Mouse (Mus musculus): ENCODE results near the gene Slc5a10.
A peak's percentile ranks its signal among the peaks of the same experiment; 100 is the strongest.

The Slc5a10 gene

DNA sequence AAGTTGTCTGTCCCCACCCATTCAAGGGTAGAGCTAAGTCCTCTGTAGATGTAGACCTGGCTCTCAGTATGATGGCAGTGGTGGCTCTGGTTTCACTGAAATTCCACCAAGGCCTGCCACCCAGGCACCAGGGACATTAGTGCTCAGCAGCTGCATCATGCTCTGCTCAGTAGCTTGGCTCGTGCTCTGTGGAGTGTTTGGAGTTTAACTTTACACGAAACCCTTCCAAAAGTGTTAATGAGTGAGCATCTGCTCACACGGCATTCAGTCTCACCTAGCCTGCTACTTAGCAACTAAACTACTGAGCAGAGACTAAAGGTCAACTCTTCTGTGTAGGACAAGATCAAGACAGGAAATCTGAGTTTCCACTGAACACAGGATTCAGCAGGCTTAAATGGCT is at the start of gene Slc5a10:
Slc5a10 (minus strand) TSS at position 191 of the 400 bp plus-strand sequence.
- no peak for DNase-seq (ENCODE audit: low spot score)

DNA sequence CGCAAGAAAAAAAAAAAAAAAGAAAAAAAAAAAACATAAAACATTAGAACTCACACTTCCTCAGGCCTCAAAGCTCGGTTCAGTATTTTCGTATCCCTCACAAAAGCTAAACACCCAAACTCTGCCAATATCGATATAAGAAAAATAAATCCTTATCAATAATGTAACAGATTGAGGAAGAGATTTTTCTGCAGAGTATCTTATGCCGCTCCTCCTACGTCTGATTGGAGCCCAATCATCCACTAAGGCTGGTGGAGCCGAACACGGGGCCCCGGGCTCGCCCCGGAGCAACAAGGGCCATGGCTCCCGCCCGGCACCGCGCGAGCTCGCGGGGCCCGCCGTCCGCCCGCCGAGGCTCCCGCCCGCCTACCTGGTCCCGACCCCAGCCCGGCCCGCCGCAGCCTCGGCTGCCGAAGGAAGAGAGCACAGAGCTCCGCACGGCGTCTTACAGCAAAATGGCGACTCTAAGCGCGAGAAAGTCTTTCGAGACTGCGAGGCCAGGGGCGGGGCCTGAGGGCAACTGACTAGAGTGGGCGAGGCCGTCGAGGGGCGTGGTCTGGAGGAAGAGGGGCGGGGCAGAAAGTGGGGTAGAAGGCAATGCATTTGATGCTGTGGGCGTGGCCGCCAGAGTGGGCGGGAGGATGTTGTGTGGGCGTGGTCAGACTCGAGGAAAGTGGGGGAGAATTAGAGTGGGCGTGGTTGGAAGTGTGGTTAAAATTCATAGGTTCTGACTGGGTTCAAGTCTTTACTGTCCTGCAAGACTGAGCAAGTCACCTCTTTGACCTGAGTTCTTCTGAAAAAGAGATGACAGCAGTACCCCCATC is 41.2 kb upstream of the Slc5a10 start, which contains the start of gene Prpsap2:
Prpsap2 (minus strand) TSS at position 505 of the 824 bp plus-strand sequence.
- peak; percentile 99 for DNase-seq (ENCODE audit: low spot score)

DNA sequence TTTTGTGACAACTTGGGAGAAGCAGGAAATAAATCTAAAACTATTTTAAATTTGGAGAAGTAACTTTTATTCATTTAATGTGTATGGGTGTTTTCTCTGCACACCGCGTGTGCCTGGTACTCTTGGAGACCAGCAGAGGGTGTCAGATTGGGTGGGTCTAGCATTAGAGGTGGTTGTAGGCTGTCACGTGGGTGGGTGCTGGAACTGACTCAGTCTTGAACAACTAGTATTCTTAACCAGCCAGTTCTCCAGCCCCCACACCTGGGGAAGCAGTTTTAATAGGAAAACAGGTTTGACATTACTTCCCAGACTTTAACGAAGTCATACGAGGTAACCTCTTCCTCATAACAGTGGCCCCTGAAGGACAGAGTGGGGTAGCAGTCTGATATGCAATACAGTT is 39.9 kb upstream of the Slc5a10 start:
- DNase-seq (ENCODE audit: low spot score), result no peak

DNA sequence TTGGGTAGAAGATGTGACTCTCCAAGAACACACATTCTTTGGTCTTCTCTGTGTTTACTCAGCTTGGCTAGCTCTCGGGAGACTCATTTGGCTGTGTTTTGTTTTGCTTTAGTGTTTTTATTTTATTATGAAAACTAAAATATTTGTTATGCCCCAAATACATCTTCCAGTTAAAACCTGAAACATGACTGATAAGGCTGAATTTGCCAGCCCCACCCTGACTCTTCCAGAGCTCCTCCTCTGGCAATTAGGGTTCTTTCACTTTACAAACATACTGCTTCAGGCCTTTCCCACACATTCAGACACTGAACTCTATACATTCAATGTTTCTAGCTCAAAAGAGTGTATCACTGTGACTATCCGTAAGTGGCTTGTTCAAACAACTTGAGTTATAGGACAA is 36.5 kb upstream of the Slc5a10 start:
- DNase-seq (ENCODE audit: low spot score), result no peak

DNA sequence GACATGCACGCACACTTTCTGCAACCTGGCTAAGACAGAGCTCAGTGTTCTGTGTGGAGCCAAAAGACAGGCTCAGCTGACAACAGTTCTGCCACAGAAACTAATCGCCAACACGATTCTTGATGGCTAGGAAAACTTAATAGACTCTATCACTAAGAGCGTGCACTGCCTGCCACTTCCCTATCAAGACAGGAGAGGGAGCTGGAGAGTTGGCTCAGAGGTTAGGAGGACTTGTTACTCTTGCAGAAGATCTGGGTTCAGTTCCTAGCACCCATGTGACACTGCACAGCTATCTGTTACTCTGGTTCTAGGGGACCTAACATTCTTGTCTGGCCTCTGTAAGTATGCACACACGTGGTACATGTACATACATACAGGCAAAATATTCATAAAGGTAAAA is 31.0 kb upstream of the Slc5a10 start:
- DNase-seq (ENCODE audit: low spot score), result no peak

DNA sequence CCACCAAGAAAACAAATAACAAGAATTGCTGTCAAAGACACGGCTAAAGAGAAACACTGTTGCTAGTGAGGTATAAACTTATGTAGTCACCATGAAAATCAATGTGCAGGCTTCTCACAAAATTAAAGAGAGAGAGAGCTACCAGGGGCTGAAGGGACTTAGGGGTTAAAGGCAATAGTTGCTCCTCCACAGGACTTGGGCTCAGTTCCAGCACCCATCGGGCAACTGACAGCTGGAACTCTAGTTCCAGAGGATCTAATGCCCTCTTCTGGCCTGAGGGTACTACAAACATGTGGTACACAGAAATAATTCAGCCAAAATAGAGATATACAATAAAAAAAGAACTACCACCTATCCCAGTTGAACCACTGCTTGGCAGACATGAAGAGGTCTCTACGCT is 26.5 kb upstream of the Slc5a10 start:
- DNase-seq (ENCODE audit: low spot score), result no peak

DNA sequence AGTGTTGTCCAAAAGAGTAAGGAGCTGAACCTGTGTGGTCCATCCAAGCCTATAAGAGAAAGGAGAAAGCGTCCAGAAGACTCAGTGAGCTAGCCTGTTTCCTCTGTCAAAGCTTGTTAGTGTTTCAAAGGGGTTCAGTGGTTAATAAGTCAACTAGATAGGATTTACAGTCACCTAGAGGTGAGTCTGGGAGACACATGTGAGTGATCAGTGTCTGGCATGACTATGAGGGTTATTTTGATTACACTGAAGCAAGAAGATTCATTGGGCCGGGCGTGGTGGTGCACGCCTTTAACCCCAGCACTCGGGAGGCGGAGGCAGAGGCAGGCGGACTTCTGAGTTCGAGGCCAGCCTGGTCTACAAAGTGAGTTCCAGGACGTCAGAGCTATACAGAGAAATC is 25.2 kb upstream of the Slc5a10 start:
- no peak for DNase-seq (ENCODE audit: low spot score)

DNA sequence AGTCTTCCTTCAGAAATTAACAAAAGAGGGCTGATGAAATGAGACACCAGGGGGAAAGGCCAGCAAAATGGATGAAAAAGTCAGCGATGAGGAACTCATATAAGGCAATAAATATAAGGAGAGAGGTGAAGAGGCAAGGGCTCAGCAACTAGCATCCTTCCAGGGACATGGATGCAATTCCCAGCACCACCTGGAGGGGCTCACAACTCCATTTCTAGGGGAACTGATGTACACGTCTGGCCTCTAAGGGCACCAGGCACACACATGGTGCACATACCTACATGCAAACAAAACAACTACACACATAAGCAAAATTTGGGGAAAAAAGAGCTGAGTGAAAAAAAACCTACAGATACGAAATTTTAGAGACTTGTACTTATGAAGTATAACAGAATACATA is 23.8 kb upstream of the Slc5a10 start:
- no peak for DNase-seq (ENCODE audit: low spot score)

DNA sequence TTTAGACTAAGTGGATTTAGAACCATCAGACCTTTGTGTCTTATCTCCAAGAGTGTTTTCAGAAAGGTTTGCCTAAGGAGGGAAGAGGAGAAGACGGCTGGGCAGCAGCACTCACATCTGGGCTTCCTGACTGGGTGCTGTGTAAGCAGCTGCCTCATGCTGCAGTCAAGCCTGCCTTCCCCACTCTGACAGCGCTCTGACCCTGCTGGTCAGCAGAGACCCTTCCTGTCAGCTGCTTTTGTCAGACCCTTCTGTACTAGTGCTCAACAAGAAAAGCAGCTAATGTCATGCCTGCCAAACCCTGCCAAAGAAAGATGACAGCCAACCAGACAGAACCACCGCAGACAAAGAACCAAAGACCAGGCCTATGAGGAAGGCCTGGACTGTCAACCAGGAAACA is 23.1 kb upstream of the Slc5a10 start:
- no peak for DNase-seq (ENCODE audit: low spot score)

DNA sequence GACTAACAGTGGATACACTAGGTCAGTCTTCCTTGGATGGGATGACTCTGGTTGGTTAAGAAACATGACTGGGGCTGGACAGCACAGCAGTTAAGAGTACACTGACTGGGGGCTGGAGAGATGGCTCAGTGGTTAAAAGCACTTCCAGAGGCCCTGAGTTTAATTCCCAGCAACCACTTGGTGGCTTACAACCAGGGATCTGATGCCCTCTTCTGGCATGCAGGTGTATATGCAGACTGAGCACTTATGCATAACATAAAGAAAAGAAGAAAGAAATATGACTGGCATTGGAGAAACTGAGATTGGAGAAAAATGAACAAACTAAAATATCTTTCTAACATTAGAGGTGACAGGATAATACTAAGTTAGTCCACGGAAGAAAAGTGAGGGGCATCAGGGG is 19.9 kb upstream of the Slc5a10 start:
- no peak for DNase-seq (ENCODE audit: low spot score)

DNA sequence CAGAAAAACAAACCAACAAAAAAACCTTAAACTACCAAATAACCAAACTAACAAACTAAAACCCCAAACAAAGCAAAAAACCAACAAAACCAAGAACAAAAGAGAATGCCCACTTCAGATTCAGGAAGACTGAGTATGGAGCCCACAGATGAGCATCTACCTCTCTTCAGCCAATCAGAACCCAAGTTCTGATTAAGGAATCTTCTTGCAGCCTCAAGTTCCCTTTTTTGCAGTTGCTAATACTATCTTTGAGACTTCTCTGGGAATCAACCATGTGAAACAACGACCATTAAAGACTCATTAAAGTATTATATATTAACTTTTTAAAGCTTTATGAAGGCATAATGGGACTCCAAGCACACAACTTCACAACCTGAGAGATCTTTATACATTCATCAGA is 16.7 kb upstream of the Slc5a10 start:
- DNase-seq (ENCODE audit: low spot score), result no peak

DNA sequence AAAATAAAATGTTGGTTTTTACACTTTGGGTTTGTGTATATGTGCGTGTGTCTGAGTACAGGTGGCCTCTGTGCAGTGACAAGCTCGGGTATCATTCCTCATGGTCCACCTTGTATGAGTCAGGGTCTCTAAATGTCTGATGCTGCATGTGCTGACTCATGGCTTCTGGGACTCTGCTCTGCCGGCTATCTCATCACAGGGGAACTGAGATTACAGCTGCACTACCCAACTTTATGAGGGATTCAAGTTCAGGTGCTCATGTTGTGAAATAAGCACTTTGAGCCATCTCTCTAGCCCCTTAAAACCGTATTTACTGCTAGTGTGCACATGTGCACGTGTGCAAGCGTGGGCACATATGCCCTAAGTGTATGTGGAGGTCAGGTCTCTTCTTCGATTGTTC is 12.0 kb upstream of the Slc5a10 start:
- no peak for DNase-seq (ENCODE audit: low spot score)

DNA sequence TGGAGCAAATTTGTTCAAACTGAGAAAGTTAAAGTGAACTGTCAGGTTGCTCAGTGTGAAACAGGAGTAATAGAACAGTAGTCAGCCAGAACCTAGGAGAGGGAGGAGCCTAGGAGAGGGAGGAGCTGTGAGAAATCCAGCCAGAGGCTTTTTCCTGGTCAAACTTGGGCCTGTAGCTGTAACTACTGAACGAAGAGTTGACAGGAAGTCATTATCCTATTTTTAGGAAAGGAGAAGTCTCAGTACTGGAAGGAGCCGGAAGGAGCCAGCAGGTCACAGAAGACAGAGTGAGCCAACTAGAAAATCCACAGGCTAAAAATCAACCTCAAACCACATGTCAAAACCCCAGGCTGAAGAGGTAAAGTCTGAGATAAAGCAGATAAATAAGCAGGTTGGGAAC is 7.4 kb upstream of the Slc5a10 start:
- peak; percentile 17 for DNase-seq (ENCODE audit: low spot score)

DNA sequence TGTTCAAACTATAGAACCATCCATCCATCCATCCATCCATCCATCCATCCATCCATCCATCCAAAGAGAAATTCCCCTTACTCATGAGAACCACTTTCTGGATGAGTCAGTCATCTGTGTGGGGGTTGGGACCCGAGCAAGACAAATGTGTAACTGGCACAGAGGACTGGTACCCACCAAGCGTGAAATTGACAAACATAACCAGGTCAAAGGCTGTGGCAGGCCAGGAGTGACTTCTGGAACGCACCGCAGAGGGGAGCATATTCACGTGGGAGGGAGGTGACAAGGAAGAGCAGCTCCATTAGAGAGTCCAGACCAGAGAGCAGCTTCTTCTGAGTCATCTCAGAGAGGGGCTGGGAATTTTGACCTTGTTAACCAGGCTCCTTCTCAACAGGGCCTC is 1.5 kb upstream of the Slc5a10 start:
- DNase-seq (ENCODE audit: low spot score), result no peak

DNA sequence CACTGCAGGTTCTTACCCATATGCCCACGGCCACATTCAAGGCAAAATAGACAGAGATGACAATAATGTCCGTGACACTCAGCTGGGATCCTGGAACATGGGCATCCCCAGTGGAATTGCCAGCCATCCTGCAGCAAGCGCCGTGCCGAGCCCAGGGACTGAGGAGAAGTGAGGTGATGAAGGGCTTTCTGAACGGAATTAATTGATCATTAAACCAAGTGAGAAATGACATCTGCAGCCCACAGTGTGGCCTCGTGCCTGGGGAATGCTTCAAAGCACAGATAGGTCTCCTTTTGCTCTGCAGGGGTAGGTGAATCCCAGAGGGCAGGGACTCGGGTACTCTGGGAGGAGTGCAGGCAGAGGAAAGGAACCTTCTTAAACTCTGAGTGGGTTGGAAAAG is 800 bp downstream of the Slc5a10 start:
- no peak for DNase-seq (ENCODE audit: low spot score)

DNA sequence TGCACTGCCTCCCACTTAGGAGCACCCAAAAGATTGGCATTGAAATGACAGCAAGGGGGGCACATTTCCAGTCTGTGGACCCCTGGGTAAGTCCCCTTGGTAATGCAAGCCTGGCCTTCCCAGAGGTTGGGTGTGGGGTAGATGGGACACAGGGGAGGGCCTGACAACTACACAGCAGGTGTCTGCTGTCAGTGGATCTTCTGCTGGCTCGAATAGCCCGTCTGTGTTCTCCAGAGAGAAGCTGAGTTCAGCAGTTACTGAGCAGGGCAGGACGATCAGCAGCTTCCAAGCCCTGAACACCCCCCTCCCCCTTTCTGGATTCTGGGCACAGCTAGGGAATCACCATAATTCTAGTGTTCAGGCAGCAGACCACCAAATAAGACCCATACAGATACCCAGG is 1.2 kb downstream of the Slc5a10 start:
- no peak for DNase-seq (ENCODE audit: low spot score)

DNA sequence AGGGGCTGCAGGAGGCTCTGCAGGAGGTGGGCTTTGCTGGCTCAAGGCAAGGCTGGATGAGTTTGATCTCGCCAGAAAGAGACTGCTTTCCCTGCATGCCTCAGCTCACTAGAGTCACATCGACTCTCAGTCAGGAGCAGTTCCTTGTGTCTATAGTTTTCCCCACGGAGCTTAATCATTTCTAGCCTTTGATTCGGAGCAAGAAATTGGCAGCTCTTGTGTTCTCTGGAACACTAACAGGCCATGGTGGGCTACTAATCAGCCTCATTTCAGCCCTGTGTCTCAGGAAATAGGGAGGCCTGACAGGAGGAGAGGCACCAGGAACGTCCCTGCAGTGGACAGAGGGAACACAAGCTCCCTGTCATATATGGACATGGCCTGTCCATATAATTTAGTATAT is 2.6 kb downstream of the Slc5a10 start:
- no peak for DNase-seq (ENCODE audit: low spot score)

DNA sequence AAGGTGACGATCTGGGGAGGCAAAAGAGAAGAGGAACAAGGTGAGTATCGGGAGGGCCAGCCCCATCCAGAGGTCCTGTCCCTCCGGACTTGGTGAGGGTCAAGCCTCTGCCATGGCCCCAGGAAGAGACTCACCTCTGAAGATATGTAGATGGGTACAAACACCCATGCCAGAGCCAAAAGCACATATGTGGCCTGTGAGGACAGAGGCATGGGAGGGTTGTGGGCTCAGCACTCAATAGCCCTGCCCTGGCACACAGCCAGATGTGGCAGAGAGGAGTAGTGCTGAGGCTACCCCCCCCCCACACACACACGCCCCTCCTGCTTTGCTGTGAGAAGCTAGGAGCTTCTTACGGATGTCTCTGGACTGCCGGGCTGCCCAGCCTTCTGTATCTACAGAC is 5.5 kb downstream of the Slc5a10 start:
- DNase-seq (ENCODE audit: low spot score), result no peak

DNA sequence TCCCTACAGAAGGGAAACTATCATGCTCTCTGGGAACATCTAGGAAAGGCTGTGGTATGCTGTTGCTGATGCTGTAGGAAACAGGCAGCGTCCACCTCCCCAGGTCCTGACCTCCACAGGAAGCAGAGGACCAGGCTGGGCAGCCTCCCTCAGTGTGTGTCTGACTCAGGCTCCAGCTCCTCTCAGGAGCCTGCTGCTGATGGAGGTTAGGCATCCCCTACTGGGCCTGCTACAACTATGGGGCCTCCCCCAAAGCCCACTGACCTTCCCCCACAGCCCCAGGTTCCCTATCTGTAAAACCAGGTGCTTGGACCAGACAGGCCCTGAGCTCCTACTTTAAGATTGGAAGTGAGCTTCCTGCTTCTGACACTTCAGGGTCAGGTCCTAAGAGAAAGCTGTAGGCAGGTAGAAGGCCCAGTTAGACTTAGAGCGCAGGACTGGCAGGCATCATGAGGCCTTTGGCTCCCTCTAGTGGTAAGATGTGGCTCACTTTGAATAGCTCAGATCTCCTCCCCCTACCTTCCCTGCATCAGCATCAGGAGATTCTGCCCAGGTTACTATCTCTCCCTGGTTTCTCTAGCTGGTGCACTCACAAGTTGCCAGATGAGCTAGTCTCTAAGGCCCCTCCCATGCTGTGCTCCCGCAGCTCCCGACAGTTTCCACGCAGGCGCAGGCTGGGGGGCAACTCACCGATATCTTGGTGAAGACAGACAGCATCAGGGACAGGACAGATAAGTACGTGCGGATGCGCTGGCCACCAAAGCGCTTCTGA is 6.1 kb downstream of the Slc5a10 start:
- peak; percentile 84 for DNase-seq (ENCODE audit: low spot score)

DNA sequence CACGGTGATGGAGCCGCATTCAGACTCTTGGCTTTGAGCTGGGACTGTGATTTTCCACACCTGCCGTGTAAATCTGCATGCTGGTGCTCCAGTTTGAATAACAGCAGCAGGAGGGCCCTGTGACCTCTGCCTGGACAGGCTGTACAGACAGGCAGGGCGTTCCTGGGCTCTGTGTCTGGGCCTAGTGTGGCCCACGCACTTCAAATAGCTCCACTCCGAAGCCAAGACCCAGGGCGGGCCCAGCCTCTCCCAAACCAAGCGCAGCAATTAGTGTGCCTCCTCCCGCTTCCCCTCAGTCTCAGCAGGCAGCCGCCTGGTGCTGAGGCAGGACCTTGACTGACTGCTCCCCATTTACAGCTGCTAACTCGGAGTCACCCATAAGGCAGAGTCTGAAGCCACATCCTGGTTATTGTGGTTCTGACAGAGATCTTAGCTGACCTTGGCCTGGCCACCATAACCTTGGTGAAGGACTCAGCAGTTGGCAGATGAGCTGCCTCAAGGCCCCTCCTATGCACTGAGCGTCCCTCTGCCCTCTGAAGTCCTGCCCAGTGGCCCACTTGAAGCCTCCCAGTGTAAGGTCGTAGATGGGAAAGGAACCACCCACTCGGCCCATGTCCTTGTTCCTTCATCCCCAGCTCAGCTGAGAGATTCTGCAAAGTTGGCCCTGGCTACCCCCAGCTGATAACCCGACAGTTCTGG is 7.3 kb downstream of the Slc5a10 start:
- DNase-seq (ENCODE audit: low spot score), result peak; percentile 3

DNA sequence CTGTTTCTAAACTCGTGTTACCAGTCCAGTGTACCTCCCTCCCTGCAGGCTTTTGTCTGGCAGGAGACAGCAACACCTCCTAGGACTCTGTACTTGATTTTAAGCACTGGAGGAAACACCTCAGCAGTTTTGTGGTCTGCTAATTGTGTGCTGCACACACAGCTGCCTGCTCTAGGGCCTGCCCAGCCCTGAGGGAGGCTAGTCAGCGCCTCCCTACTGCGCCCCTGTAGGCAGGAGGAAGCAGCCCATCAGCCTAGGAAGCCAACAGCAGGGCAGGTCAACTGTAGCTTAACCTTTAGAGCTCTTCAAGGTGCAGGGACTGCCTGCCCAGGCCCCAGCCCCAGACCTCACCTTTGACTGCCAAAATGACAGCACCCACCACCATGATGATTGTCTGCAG is 11.7 kb downstream of the Slc5a10 start:
- DNase-seq (ENCODE audit: low spot score), result no peak

DNA sequence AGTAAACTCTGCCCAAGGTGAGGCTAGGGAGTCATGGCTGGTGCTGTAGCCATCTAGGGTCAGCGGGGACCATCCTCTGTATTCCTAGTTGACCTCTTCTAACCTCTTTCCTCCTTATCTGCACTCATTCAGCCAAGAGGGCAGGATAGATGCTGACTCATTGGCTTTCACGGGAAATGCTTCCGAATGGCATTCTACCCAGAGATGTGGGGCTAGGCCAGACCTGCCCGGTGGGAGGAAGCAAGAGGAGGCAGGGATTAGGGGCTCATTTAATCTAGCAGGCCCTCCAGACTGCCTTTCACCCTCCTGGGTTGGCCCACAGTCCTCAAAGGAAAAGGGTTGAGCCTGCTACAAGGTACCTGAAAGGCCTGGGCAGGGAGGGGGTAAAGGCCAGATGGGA is 14.4 kb downstream of the Slc5a10 start:
- no peak for DNase-seq (ENCODE audit: low spot score)

DNA sequence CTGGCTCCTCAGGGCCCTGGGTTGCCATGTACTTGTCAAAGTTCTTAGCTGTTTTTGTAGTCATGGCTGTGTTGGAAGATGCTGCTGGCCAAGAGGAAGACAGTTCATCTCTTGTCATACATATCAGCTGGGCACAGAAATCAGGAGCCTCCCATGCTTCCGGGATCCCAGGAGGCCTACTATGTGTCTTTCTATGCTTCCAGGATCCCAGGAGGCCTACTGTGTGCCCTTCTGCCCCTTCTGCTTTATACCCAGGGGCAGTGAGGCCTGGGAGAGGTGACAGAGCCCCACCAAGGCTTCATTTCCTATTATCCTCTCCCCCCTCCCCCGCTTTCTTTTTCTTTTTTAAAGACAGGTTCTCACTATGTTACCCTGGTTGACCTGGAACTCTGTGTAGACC is 15.0 kb downstream of the Slc5a10 start:
- DNase-seq (ENCODE audit: low spot score), result no peak

Measured in lung, postnatal 25 days (tissue).